Mouse (Mus musculus) E14TG2a.4 (cell line): ENCODE measurements around the gene Sept9.

Source experiments
- CTCF ChIP-seq: conservative IDR thresholded peaks from 2 replicates; pipeline ENCODE4 v1.5.1; 2014; ENCODE audit warnings: low read length
- NANOG ChIP-seq: IDR thresholded peaks from 2 replicates; pipeline ENCODE4 v1.6.1; 2014; ENCODE audit warnings: borderline replicate concordance, low read length, mixed read lengths
- POU5F1 ChIP-seq: IDR thresholded peaks from 2 replicates; pipeline ENCODE4 v1.6.1; 2014; ENCODE audit warnings: low read length, borderline replicate concordance

- TF ChIP-seq CTCF: no peak
- no peak for TF ChIP-seq NANOG
- TF ChIP-seq POU5F1: no peak
Measured at GRCm38 (mm10) chr11:117208151-117208673, 8.8 kb downstream of the Sept9 start.
